Mouse (Mus musculus) activated CD4-positive, CD25-positive, alpha-beta regulatory T cell, adult 4 months (primary cell): Measurements from ENCODE around the gene Gys2. TPM values are rescaled to one million over a fixed set of nuclear protein-coding genes. Genes with fewer than 3 reads are reported as not detected.
"Not testable (repeated sequence)": the region's sequence is repeated elsewhere in the genome, so short reads cannot be mapped to it uniquely, and the experiment has no call there.

ENCODE experiments used
- ATAC-seq: one replicate; pipeline ENCODE4 v1.8.0; 2017
- polyA plus RNA-seq, 2 experiments: library from polyadenylated mRNA; unstranded; fragments of 100-300 nt; shearing (Covaris generic); gene quantifications; one replicate each; pipeline ENCODE4 v1.2.1; 2017

The Gys2 gene
- not detected for polyA plus RNA-seq

DNA sequence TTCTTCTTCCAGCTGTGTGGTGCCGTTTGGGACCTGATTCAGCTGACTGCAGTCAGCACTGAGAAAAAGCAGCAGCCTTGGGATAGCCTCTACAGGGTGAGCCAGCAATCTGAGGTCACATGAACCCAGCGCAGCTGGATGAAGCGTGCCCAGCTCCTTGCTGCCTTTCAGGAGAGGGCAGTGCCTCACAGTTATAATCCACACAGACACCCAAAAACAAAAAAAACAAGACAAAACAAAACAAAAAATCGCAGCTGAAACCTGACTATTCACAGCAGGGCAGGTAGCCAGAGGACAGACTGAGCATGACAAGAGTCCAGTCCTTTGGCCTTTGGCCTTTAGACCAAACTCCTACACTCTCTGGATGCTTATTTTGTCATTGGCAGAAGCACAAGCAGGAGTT is at the start of gene Gys2:
TSS of gene Gys2 (minus strand) at position 309 of the 403 bp plus-strand sequence.
- no peak for ATAC-seq

DNA sequence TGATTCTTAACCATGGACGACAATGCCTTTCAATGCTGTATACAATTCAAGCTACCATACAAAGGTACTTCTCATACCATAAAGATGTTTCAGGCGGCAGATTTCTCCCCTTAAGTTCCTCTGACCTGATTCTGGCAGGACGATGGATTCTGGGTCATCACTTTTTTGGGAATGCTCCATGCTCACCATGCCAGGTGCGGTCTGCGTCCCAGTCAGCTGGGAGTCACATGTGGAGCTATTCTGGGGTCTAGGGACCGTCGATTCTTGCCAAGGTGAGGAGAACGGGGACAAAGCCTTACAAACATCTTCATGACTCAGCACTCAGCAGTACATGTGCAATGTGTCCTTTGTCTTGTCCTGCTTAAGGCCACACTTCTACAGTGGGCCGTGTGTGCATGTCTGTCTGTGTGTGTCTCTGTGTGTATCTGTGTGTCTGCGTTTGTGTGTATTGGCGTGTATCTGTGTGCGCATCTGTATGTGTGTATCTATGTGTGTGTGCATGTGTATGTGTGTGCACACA is 48.7 kb upstream of the Gys2 start:
- ATAC-seq: no peak

GRCm38 (mm10) chr6:142519110-142519509 is 46.2 kb upstream of the Gys2 start:
- peak; percentile 72 for ATAC-seq

DNA sequence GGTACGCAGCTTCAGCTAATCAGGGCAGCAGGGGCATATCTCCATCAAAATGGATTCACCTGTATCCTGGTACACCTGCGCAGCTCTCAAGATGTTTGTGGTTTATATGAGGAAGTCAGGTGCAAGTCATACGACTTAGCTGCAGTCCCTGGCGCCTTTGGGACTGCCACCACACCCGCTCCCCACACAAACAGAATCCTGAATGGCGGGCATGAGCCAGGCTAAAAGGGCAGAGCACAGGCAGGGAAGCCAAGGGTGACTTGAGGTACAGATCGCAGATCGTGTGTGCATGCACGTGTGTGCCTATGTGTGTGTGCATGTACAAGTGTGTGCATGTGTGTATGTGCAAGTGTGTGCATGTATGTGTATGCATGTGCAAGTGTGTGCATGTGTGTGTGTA is 42.5 kb upstream of the Gys2 start:
- ATAC-seq: not testable (repeated sequence)

DNA sequence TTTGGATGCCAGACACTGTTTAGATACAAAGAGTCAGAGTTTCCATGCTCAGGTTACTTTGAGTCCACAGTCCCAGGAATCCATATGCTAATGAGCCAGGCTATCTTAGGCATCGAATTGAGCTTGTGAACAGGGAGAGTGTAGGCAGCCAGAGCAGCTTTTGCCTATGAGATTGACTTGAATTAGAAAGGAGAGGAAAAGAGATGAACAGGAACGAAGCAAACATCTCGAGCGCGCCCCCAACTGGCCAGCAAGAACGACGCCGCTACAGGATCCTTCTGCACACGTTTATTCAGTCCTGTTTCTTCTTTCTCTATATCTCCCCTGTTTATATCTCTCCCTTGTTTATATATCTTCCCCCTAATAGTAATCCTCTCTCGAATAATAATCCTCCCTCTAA is 42.0 kb upstream of the Gys2 start:
- ATAC-seq: no peak

DNA sequence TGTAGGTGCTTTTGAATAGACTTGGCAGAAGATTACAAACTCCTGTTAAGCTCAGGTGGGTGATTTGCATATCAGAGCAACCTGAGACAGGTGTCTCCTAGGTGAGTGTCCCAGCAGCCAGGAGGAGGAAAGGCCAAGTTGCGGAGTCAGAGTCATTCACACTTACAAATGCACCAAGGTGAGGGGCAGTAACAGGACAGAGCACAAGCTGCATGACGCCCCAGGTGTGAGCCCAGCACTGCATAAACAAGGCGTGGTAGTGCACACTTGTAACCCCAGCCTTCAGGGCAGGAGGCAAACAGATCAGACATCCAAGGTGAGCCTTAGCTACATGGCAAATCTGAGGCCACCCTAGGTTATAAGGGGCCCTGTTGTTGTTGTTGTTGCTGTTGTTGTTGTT is 40.0 kb upstream of the Gys2 start:
- no peak for ATAC-seq

DNA sequence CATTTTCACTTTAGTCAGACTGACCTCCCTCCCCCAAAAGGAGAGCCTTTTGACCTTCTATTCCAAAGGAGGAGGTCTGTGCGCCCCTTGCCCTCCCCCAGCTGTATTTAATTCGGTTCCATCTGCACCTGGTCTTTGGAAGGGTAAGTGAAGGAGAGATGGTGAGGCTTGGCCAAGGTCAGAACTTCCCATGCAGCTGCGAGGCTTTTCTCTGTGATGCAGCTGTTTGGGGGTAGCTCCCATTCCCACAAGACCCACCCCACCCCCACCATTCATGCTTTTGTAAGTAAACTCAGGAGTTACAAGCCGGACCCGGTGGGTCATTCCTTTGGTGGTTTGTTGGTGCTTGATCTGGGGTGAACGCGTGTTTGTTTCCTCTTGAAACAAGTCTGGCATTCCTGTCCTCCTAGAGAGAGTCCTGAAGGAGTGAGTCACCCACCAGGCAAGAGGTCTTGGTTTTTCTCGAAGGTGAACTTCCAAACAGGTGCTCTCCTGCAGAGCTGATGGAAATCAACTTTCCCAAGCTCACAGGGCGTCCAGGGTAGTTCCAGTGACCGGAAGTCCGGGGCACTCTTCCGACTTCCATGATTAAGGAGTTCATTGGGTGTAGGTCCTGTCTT is 38.7 kb upstream of the Gys2 start:
- no peak for ATAC-seq

GRCm38 (mm10) chr6:142508663-142509062 is 35.8 kb upstream of the Gys2 start:
- ATAC-seq: no peak

- ATAC-seq: peak; percentile 94
Measured at GRCm38 (mm10) chr6:142507785-142508162, 34.9 kb upstream of the Gys2 start, which contains the start of gene Ldhb. Gene Ldhb, minus strand, starts transcription at chr6:142507957.

GRCm38 (mm10) chr6:142507033-142507784 is 34.3 kb upstream of the Gys2 start:
- peak; percentile 34 for ATAC-seq

DNA sequence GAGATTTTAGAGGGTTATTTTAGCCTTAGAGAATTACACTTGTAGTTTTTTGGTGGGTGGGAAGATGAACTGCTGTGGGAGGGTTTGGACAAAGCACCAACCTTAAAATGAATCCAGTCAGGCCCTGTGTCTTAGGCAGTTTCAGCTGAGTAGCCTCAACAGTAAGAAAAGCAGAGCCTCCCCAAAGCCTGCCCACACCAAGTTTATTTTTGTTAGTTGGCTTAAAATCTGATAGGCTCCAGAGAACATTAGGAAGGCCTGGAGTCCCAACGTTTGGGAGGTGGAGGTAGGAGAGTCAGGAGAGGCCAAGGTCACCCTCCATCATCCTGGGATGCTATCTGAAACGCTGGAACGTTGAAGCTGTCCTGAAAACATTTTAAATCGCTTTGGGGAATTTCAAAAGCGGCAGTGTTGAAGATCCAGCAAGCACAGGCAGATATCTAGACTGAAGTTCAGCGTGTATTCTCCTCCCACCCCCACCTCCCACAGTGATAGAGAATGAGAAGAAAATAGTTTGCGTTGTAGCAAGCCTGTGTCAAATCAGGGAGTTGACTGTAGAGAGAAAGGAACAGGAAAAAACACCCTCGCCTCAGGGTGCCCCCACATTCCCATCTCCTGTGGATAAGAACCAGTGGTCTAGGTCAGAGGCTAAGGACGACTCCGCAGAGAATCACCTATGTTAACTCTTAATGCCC is 33.6 kb upstream of the Gys2 start:
- ATAC-seq: no peak

GRCm38 (mm10) chr6:142503601-142504000 is 30.7 kb upstream of the Gys2 start:
- no peak for ATAC-seq

- no peak for ATAC-seq
Measured at GRCm38 (mm10) chr6:142502519-142503125, 29.7 kb upstream of the Gys2 start.

DNA sequence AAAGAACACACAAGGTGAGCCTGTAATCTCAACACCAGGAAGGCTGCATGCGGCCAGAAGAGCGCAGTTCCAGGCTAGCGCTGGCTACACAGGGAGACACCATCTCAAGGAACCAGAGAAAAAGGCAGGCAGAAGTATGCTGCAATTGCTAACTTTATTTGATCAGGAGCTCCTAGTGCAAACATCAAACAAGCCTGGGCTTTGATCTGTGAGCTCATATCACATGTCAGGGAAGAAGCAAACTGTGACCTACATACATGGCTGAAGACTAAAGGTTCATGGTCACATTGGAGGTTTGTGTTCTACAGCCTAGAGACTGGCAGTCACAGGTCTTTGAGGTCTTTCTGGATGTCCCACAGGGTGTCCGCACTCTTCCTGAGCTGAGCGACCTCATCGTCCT is 17.2 kb upstream of the Gys2 start:
- ATAC-seq: not testable (repeated sequence)

- no peak for ATAC-seq
Measured at GRCm38 (mm10) chr6:142487638-142488037, 14.7 kb upstream of the Gys2 start.

DNA sequence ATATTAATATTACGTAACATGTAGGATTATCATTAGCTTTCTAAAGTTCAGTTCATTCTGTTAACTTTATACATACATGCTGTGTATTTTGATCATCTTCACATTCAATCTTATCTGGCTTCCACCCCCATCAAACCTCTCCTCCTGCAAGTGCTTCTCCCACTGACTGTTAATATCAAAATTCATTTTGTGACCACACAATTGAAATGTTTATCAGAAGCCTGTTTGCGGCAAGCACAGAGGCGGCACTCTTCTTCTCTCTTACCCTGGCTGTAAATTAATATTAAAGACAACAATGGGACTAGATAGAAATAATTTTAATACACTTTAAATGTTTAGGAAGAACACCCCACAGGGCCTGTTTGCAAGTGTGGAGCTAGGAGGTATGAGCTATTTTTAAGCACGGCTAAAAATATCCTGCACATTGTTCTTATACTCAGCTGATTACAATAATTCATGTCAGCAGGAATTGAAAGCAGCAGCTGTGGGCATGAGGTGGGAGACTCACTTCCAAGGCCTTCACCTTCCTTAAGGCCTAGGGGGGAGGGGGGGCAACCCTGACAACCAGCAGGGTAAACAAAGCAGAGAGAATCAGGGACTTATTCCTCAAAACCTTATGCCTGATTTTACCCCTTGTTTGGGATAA is 12.7 kb upstream of the Gys2 start:
- ATAC-seq: no peak

GRCm38 (mm10) chr6:142477239-142477638 is 4.3 kb upstream of the Gys2 start:
- ATAC-seq: no peak

GRCm38 (mm10) chr6:142471141-142471540 is 1.8 kb downstream of the Gys2 start:
- no peak for ATAC-seq

- no peak for ATAC-seq
Measured at GRCm38 (mm10) chr6:142469602-142470001, 3.3 kb downstream of the Gys2 start.

- ATAC-seq: no peak
Measured at GRCm38 (mm10) chr6:142462194-142462593, 10.7 kb downstream of the Gys2 start.

GRCm38 (mm10) chr6:142459017-142459678 is 13.8 kb downstream of the Gys2 start:
- ATAC-seq: no peak

DNA sequence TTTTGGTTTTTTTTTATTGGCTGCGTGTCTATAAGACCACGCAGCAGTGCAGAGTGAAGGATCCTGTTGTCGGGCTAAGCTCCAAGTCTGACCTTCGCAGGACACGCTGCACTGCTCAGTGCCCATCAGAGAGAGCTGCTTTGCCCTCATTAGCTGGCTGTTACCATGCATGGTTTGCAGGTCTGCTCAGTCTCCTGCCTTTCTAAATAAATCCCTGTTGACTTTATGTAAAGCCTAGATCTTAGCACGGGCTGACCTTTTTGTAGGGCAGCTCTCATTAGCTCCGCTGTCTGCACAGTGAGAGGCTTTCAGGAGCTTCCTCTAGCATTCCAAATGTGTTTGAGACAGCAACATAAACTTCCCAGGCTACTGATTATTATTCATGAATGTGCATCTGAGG is 14.9 kb downstream of the Gys2 start:
- ATAC-seq: no peak
